Mouse (Mus musculus) forebrain, embryonic 11.5 days (tissue): ENCODE results near the gene Ankrd10. TPM values are rescaled to one million over a fixed set of nuclear protein-coding genes. Genes with fewer than 3 reads are reported as not detected.
"Not testable (repeated sequence)": the region's sequence is repeated elsewhere in the genome, so short reads cannot be mapped to it uniquely, and the experiment has no call there.

Experiments
- ATAC-seq: fragments of 200-750 bp; cut with Nextera tagmentation; replicated peaks from 2 replicates; pipeline ENCODE4 v1.8.0; 2017; ENCODE audit warnings: moderate TSS enrichment; ENCODE audit not compliant: low FRiP score
- DNase-seq: peaks from one replicate; pipeline ENCODE4 v3.0.0-alpha.2; 2017; ENCODE audit warnings: low spot score
- H3K27ac ChIP-seq: fragments of 300-500 bp; sonication (generic); 2 replicates; pipeline ENCODE4 v1.5.1; 2014; ENCODE audit warnings: low read depth, low read length
- H3K27me3 ChIP-seq: fragments of 300-500 bp; sonication (generic); 2 replicates; pipeline ENCODE4 v1.6.1; 2014; ENCODE audit warnings: mild to moderate bottlenecking, low read length, mixed read lengths; ENCODE audit not compliant: control insufficient read depth, insufficient read depth
- H3K36me3 ChIP-seq: fragments of 300-500 bp; sonication (generic); 2 replicates; pipeline ENCODE4 v1.6.1; 2014; ENCODE audit warnings: mild to moderate bottlenecking, low read length, moderate library complexity, mixed read lengths; ENCODE audit not compliant: control insufficient read depth, insufficient read depth
- H3K4me1 ChIP-seq: fragments of 300-500 bp; sonication (generic); replicated peaks from 2 replicates; pipeline ENCODE4 v1.6.1; 2014; ENCODE audit warnings: low read length, mixed read lengths; ENCODE audit not compliant: control insufficient read depth, insufficient read depth
- H3K4me2 ChIP-seq: fragments of 300-500 bp; sonication (generic); 2 replicates; pipeline ENCODE4 v1.6.1; 2014; ENCODE audit warnings: low read depth, mild to moderate bottlenecking, low read length, moderate library complexity, mixed read lengths; ENCODE audit not compliant: severe bottlenecking
- H3K4me3 ChIP-seq: fragments of 300-500 bp; sonication (generic); 2 replicates; pipeline ENCODE4 v1.5.1; 2014; ENCODE audit warnings: low read depth, low read length
- H3K9ac ChIP-seq: fragments of 300-500 bp; sonication (generic); 2 replicates; pipeline ENCODE4 v1.6.1; 2014; ENCODE audit warnings: low read length
- H3K9me3 ChIP-seq: fragments of 300-500 bp; sonication (generic); 2 replicates; pipeline ENCODE4 v1.6.1; 2016; ENCODE audit warnings: low read length, mixed read lengths; ENCODE audit not compliant: control insufficient read depth
- WGBS: fragments of 180-500 bp; shearing (Covaris S2); extraction: QIAGEN DNeasy Blood & Tissue Kit; methylation state at CpG from one replicate; pipeline ENCODE4 v1.1.7; 2014; 5-methylcytosine and 5-hydroxymethylcytosine counted together
- microRNA-seq: library from miRNA; unstranded; fragments of <30 nt; microRNA quantifications from one replicate; pipeline ENCODE4, GENCODE M21; 2016; ENCODE audit not compliant: insufficient number of aligned reads
- polyA plus RNA-seq: library from polyadenylated mRNA; unstranded; fragments of >200 nt; fragmentation: Nextera tagmentation; extraction: Ambion mirVana; gene quantifications from 2 replicates; pipeline ENCODE4 v1.2.1, GENCODE M21; 2014

Ankrd10 gene
- polyA plus RNA-seq, 1 experiment from 2014 or later: 143 TPM

DNA sequence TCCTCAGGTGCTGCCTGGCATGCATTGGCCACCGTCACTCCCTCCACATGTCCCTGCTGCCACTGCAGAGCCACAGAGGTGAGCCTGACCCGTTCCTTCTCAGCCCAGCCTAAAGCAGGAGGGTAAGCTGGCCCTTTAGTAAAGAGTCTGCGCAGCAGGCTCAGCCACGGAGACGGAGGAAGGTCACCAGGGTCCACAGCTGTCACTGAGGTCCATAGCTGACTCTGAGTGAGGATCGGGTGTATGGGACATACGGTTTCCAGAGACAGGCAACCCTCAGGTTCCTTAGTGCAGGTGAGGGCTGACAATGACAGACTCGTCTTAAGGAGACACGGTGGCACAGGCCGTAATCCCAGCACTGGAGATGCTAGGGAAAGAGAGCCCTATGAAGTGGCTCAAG, 63.6 kb downstream of the Ankrd10 start:
- 90% methylated on average over 10 of the region's 10 CpGs for WGBS
- Histone ChIP-seq H3K9ac (no peak overlapping the region), H3K4me3 (no peak overlapping the region), H3K4me1 (no peaks in the 10 kb centered on the region), H3K36me3 (no peaks in the 10 kb centered on the region; the same call in 1 of the 2 replicates), H3K9me3 (no peaks in the 10 kb centered on the region), H3K4me2 (no peak overlapping the region), H3K27ac (no peak overlapping the region), H3K27me3 (no peaks in the 10 kb centered on the region)
- ATAC-seq: no peak
- no peak for DNase-seq

DNA sequence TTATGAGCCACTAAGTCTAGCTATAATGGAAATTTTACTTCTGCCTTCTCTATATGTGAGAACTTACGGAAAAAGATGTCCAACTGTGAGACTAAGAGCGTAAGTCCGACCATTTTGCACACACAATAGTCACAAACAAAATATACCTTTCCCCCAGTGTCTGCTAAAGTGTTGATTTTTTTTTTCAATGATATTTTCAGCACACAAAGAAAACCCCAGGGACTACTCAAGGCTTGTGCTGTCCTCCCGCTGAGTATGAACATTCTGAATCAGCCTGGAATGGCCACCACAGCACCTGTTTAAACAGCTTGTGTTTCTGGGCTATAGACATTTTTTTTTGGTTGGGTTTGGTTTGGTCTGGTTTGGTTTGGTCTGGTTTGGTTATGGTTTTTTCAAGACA, 64.8 kb downstream of the Ankrd10 start:
- Histone ChIP-seq H3K27me3 (no peaks in the 10 kb centered on the region), H3K9ac (no peak overlapping the region), H3K36me3 (no peaks in the 10 kb centered on the region; the same call in 1 of the 2 replicates), H3K4me1 (no peaks in the 10 kb centered on the region), H3K27ac (no peak overlapping the region), H3K9me3 (no peaks in the 10 kb centered on the region), H3K4me2 (no peak overlapping the region), H3K4me3 (no peak overlapping the region)
- DNase-seq: no peak
- 92% methylated on average over 4 of the region's 4 CpGs for WGBS
- no peak for ATAC-seq

DNA sequence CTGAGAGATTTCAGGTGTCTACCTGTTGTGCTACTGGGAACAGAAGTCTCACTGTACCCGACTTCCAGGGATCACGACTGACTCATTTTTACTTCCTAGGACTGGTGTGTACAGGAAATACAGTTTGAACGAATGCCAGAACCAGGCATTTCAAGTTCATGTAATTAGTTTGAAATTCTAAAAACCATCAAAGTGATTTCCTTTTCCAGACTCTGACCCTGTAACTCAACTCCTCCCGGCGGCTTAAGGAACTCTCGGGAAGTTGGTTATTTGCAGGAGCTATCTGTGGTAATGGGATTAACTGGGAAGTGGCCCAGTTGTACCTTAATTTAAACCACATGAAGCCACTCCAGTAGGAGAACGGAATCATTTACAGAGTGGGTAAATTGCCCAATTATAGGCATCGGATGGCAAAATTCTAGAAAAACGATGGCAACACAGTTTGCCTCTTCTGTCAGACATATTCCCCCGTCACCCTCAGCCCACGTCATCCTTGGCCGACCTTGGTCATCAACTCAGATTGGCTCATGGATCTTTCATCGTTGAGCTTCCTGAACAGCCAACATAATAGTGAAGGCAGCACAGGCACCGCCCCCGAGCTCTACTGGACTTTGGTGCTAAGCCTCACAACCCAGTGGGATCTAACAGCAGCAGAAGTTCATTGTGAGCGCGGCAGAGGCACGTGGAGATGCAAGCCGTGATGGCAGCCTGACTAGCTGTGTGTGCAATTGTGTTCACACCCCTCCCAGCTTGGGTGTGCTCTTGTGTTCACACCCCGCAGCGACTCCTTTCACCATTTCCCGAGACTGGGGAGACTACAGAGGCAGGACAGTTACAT, 66.1 kb downstream of the Ankrd10 start:
- DNase-seq: no peak
- Histone ChIP-seq H3K36me3 (peaks cover 4% of the 10 kb centered on the region; the same call in 1 of the 2 replicates), H3K27me3 (no peaks in the 10 kb centered on the region), H3K9me3 (no peaks in the 10 kb centered on the region), H3K4me1 (no peaks in the 10 kb centered on the region), H3K4me3 (no peak overlapping the region), H3K9ac (no peak overlapping the region), H3K27ac (no peak overlapping the region), H3K4me2 (no peak overlapping the region)
- ATAC-seq: no peak
- 86% methylated on average over 22 of the region's 22 CpGs for WGBS

DNA sequence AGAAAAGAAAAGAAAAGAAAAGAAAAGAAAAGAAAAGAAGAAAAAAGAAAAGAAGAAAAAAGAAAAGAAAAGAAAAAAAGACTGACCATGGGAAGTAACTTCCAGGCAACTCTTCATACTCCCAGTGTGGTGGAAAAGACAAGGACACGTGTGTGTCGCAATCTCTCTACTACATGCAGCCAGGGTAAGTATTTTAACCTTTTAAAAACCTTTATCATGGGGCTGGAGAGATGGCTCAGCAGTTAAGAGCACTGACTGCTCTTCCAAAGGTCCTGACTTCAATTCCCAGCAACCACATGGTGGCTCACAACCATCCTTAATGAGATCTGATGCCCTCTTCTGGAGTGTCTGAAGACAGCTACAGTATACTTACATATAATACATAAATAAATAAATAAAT, 67.4 kb downstream of the Ankrd10 start:
- peaks cover 11% of the 10 kb centered on the region for H3K36me3 ChIP-seq
- not testable (repeated sequence) for H3K9me3 ChIP-seq, ATAC-seq, H3K4me3 ChIP-seq, H3K4me2 ChIP-seq, DNase-seq, H3K9ac ChIP-seq, H3K27ac ChIP-seq, H3K4me1 ChIP-seq, H3K27me3 ChIP-seq
- 92% methylated on average over 2 of the region's 2 CpGs for WGBS

DNA sequence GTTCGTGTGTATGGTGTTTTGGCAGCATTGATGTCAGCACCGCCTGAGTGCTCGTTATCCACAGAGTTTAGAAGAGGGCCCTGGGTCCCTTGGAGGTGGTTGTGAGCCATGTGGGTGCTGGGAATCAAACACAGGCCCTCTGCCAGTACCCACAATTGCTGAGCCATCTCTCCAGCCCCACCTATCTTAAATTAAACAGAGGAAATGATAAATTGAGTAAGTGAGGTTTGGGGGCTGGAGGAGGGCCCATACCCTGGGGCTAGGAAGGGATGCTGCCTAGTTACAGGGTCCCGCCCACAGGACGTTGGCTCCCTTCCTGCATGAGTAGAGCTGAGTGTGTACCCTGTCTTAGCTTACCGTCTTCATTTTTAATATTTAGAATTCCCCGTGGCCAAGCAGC, 70.8 kb downstream of the Ankrd10 start:
- H3K4me3 ChIP-seq: no peak overlapping the region
- no peaks in the 10 kb centered on the region for H3K4me1 ChIP-seq
- no peak overlapping the region for H3K4me2 ChIP-seq
- H3K9me3 ChIP-seq: no peaks in the 10 kb centered on the region
- WGBS: 94% methylated on average over 7 of the region's 7 CpGs
- H3K9ac ChIP-seq: no peak overlapping the region
- H3K36me3 ChIP-seq: peaks cover 19% of the 10 kb centered on the region
- H3K27me3 ChIP-seq: no peaks in the 10 kb centered on the region
- ATAC-seq: no peak
- no peak overlapping the region for H3K27ac ChIP-seq
- DNase-seq: no peak

DNA sequence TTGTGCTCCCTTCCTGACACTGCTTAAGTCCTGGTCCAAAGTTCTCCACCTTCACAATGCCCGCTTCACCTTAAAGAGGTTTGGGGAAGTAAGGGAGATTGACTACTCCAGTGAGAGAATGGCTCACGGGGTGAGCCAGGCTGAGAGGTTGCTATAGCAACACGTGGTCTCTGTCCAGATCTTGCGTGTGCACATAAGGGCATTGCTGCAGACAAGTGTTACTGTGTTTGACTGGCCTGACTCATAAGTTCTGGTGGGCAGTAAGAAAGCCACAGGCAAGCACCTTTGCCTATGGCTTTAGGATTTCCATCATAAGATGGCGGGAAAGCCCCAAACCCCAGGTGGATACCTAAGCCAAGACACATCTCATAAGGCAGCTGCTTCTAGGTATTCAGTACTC, 71.3 kb downstream of the Ankrd10 start:
- H3K27me3 ChIP-seq: no peaks in the 10 kb centered on the region
- DNase-seq (no peak), ATAC-seq (no peak)
- peaks cover 19% of the 10 kb centered on the region for H3K36me3 ChIP-seq
- H3K27ac ChIP-seq: no peak overlapping the region
- H3K9ac ChIP-seq: no peak overlapping the region
- no peak overlapping the region for H3K4me3 ChIP-seq
- H3K4me1 ChIP-seq: no peaks in the 10 kb centered on the region
- no peak overlapping the region for H3K4me2 ChIP-seq
- WGBS: 87% methylated on average over 5 of the region's 5 CpGs
- H3K9me3 ChIP-seq: no peaks in the 10 kb centered on the region

Small RNAs within 50 kb of the gene (microRNA-seq; reads per million reads assigned to microRNA genes)
- gene Mir7238: 5.0 reads per million

Other genes with a start within 250 kb of the Ankrd10 start
- 0.53 and 0.75 TPM in 2 replicates for gene Rab20, start 157.0 kb downstream of the Ankrd10 start, polyA plus RNA-seq
- 99.2 and 110 TPM in 2 replicates for gene Naxd, start 138.3 kb downstream of the Ankrd10 start, polyA plus RNA-seq
- gene Cars2, start 85.0 kb downstream of the Ankrd10 start, polyA plus RNA-seq: 19.9 and 21.6 TPM in 2 replicates
- 42.9 and 46.8 TPM in 2 replicates for gene Ing1, start 80.2 kb downstream of the Ankrd10 start, polyA plus RNA-seq
- not detected in 2 replicates for gene 1700016D06Rik, start 65.3 kb upstream of the Ankrd10 start, polyA plus RNA-seq
- gene Arhgef7, start 92.0 kb upstream of the Ankrd10 start, polyA plus RNA-seq: 81.9 and 87.3 TPM in 2 replicates
- 0.24 TPM in 1 of 2 replicates, not detected in the other for gene Tex29, start 204.7 kb upstream of the Ankrd10 start, polyA plus RNA-seq